14 mouse cellular contexts compared by ENCODE assay signal in genomic region chrX:166779334-166780092, GRCm38 (mm10).
DNase-seq lines count a peak whose midpoint lies in the region; ATAC-seq and TF ChIP-seq lines count a peak whose summit lies in the region.
"Had no signal": no experiment of that assay in that cellular context is flagged by ENCODE, and none has a peak within 500 bp of the region (broad histone marks: within the 10 kb centered on the region; RNA-seq: fewer than 3 reads in every experiment).

No protein-coding gene starts in this region.

- WGBS in embryonic facial prominence, embryonic 14.5 days = 74% methylated on average over 6 of the region's 6 CpGs
- WGBS in hindbrain, embryonic 16.5 days = 64% methylated on average over 6 of the region's 6 CpGs
- WGBS in neural tube, embryonic 12.5 days = 65% methylated on average over 6 of the region's 6 CpGs
- WGBS in intestine, postnatal 0 days = 82% methylated on average over 6 of the region's 6 CpGs
- WGBS in thymus, adult 2 months = 95% methylated on average over 6 of the region's 6 CpGs

- TF ChIP-seq CTCF in intestine, postnatal 0 days (IDR thresholded peaks at IDR 0.05; ENCODE audit: low read depth) = no peak
- TF ChIP-seq CTCF in thymus, adult 2 months (IDR thresholded peaks at IDR 0.05; ENCODE audit: borderline replicate concordance, control insufficient read depth, extremely low read depth, insufficient read depth, low read length, poor library complexity) = no peak

- no peak overlapping the region for H3K4me2 ChIP-seq in embryonic facial prominence, embryonic 14.5 days (ENCODE audit: low read depth, low read length)
- H3K4me2 ChIP-seq in hindbrain, embryonic 16.5 days (ENCODE audit: low read length) = no peak overlapping the region
- no peak overlapping the region for H3K4me2 ChIP-seq in neural tube, embryonic 12.5 days (replicated peaks)
- H3K4me2 ChIP-seq in intestine, postnatal 0 days (replicated peaks; ENCODE audit: low read depth) = no peak overlapping the region
- H3K4me2 ChIP-seq: limb, embryonic 12.5 days had no signal

- intact Hi-C loops in left cerebral cortex, postnatal 25 days (cut with DNase I) = no loop called here

- no peaks in the 10 kb centered on the region for H3K4me1 ChIP-seq in embryonic facial prominence, embryonic 14.5 days (ENCODE audit: control insufficient read depth, insufficient read depth, low read length)
- no peaks in the 10 kb centered on the region for H3K4me1 ChIP-seq in hindbrain, embryonic 16.5 days (ENCODE audit: control insufficient read depth, insufficient read depth, low read depth, low read length)
- no peaks in the 10 kb centered on the region for H3K4me1 ChIP-seq in neural tube, embryonic 12.5 days
- no peaks in the 10 kb centered on the region for H3K4me1 ChIP-seq in intestine, postnatal 0 days (replicated peaks; ENCODE audit: control insufficient read depth, insufficient read depth, low read length)
- no peaks in the 10 kb centered on the region for H3K4me1 ChIP-seq in thymus, adult 2 months (replicated peaks; ENCODE audit: control insufficient read depth, insufficient read depth, low read length)
- H3K4me1 ChIP-seq: limb, embryonic 12.5 days had no signal

- no peak overlapping the region for H3K9ac ChIP-seq in embryonic facial prominence, embryonic 14.5 days (ENCODE audit: low read depth, low read length)
- H3K9ac ChIP-seq in hindbrain, embryonic 16.5 days (ENCODE audit: low read depth, low read length) = no peak overlapping the region
- H3K9ac ChIP-seq in neural tube, embryonic 12.5 days = no peak overlapping the region
- H3K9ac ChIP-seq in intestine, postnatal 0 days (ENCODE audit: low read depth, low read length) = no peak overlapping the region
- H3K9ac ChIP-seq: limb, embryonic 12.5 days had no signal

- DNase-seq in cerebellum, postnatal 10 days = peak; percentile 71 to 77
- no peak for DNase-seq in cerebellum, postnatal 36 days
- peak; percentile 17 for DNase-seq in embryonic facial prominence, embryonic 14.5 days (ENCODE audit: low spot score)
- no peak for DNase-seq in left cerebral cortex, postnatal 25 days (ENCODE audit: low spot score in 2 of 2)
- DNase-seq in thymus, adult 2 months = no peak
- DNase-seq: cerebellum, adult 9-10 months; gastrocnemius, postnatal 14 days; kidney, adult 11 months had no signal

- H3K27me3 ChIP-seq in embryonic facial prominence, embryonic 14.5 days (replicated peaks; ENCODE audit: control insufficient read depth, insufficient read depth, low read length) = peaks cover 4% of the 10 kb centered on the region
- 0 out of 2 replicates have a peak, but pooled peaks cover 5% of the 10 kb centered on the region for H3K27me3 ChIP-seq in hindbrain, embryonic 16.5 days (replicated peaks; ENCODE audit: control insufficient read depth, insufficient read depth, low read length)
- H3K27me3 ChIP-seq in neural tube, embryonic 12.5 days (replicated peaks) = no peaks in the 10 kb centered on the region
- H3K27me3 ChIP-seq in intestine, postnatal 0 days (replicated peaks; ENCODE audit: control insufficient read depth, insufficient read depth, low read length) = no peaks in the 10 kb centered on the region
- no peaks in the 10 kb centered on the region for H3K27me3 ChIP-seq in thymus, adult 2 months (ENCODE audit: control insufficient read depth, insufficient read depth, low read length)

- peak; percentile 74 for ATAC-seq in embryonic facial prominence, embryonic 14.5 days (ENCODE audit: low read depth)
- peak; percentile 80 for ATAC-seq in hindbrain, embryonic 16.5 days
- ATAC-seq in neural tube, embryonic 12.5 days (ENCODE audit: low FRiP score, low read depth) = peak; percentile 74
- ATAC-seq in intestine, postnatal 0 days = no peak

- H3K27ac ChIP-seq in embryonic facial prominence, embryonic 14.5 days (replicated peaks; ENCODE audit: low read depth, low read length) = no peak overlapping the region
- no peak overlapping the region for H3K27ac ChIP-seq in hindbrain, embryonic 16.5 days (ENCODE audit: low read depth, low read length)
- no peak overlapping the region for H3K27ac ChIP-seq in neural tube, embryonic 12.5 days
- H3K27ac ChIP-seq in intestine, postnatal 0 days (ENCODE audit: low read depth, low read length) = no peak overlapping the region
- no peak overlapping the region for H3K27ac ChIP-seq in thymus, adult 2 months (ENCODE audit: control insufficient read depth, insufficient read depth, low read length)
- H3K27ac ChIP-seq: limb, embryonic 12.5 days; macrophage had no signal

- H3K4me3 ChIP-seq in embryonic facial prominence, embryonic 14.5 days (ENCODE audit: low read depth, low read length) = no peak overlapping the region
- no peak overlapping the region for H3K4me3 ChIP-seq in hindbrain, embryonic 16.5 days (ENCODE audit: low read length)
- H3K4me3 ChIP-seq in neural tube, embryonic 12.5 days = no peak overlapping the region
- H3K4me3 ChIP-seq in intestine, postnatal 0 days (ENCODE audit: low read depth, low read length) = no peak overlapping the region
- no peak overlapping the region for H3K4me3 ChIP-seq in thymus, adult 2 months (ENCODE audit: control insufficient read depth, insufficient read depth, low read length)
- H3K4me3 ChIP-seq: erythroblast, embryonic 14.5 days; limb, embryonic 12.5 days had no signal

- no peak for TF ChIP-seq POLR2A in thymus, adult 2 months (IDR thresholded peaks at IDR 0.05; ENCODE audit: control insufficient read depth, extremely low read depth, insufficient read depth, low read length, poor library complexity)

- no peaks in the 10 kb centered on the region for H3K9me3 ChIP-seq in embryonic facial prominence, embryonic 14.5 days (ENCODE audit: control insufficient read depth, low read length)
- H3K9me3 ChIP-seq in hindbrain, embryonic 16.5 days (ENCODE audit: control insufficient read depth, low read length) = no peaks in the 10 kb centered on the region
- H3K9me3 ChIP-seq in neural tube, embryonic 12.5 days = no peaks in the 10 kb centered on the region
- H3K9me3 ChIP-seq in intestine, postnatal 0 days (ENCODE audit: control insufficient read depth) = no peaks in the 10 kb centered on the region
- H3K9me3 ChIP-seq: limb, embryonic 12.5 days had no signal

- no peaks in the 10 kb centered on the region for H3K36me3 ChIP-seq in embryonic facial prominence, embryonic 14.5 days (ENCODE audit: control insufficient read depth, insufficient read depth, low read length)
- no peaks in the 10 kb centered on the region for H3K36me3 ChIP-seq in hindbrain, embryonic 16.5 days (ENCODE audit: control insufficient read depth, insufficient read depth, low read length)
- H3K36me3 ChIP-seq in neural tube, embryonic 12.5 days = no peaks in the 10 kb centered on the region
- no peaks in the 10 kb centered on the region for H3K36me3 ChIP-seq in intestine, postnatal 0 days (ENCODE audit: control insufficient read depth, insufficient read depth)
- no peaks in the 10 kb centered on the region for H3K36me3 ChIP-seq in thymus, adult 2 months (ENCODE audit: control insufficient read depth, insufficient read depth, low read length)
- H3K36me3 ChIP-seq: limb, embryonic 12.5 days had no signal

Comparison
In these comparisons a context has a peak if more than half of its experiments do, and no peak if none do; other contexts are left out.
1. DNase-seq: peak in cerebellum, postnatal 10 days (2 of 2) and embryonic facial prominence, embryonic 14.5 days (single experiment); none in cerebellum, postnatal 36 days (0 of 2), left cerebral cortex, postnatal 25 days (0 of 2) and thymus, adult 2 months (single experiment).